Mouse (Mus musculus): ENCODE results near the gene Lgals1. TPM values are rescaled to one million over a fixed set of nuclear protein-coding genes. Genes with fewer than 3 reads are reported as not detected.

Lgals1 gene
- polyA plus RNA-seq, 1 experiment = 42.9 TPM

- Histone ChIP-seq H3K27ac (ENCODE audit: insufficient read depth, low read length) (no peak overlapping the region), H3K4me3 (ENCODE audit: insufficient read depth, low read length) (no peak overlapping the region), H3K4me1 (ENCODE audit: control insufficient read depth, insufficient read depth, low read length) (no peaks in the 10 kb centered on the region)
- TF ChIP-seq CTCF (IDR thresholded peaks at IDR 0.05; ENCODE audit: extremely low read depth, insufficient read depth, low read length) (no peak), POLR2A (IDR thresholded peaks at IDR 0.05; ENCODE audit: extremely low read depth, insufficient read depth, low read length) (no peak)
Observed at GRCm38 (mm10) chr15:78894726-78895125, 31.8 kb upstream of the Lgals1 start.

GRCm38 (mm10) chr15:78895741-78896140 is 30.8 kb upstream of the Lgals1 start:
- Histone ChIP-seq H3K4me3 (ENCODE audit: insufficient read depth, low read length) (no peak overlapping the region), H3K27ac (ENCODE audit: insufficient read depth, low read length) (no peak overlapping the region), H3K4me1 (ENCODE audit: control insufficient read depth, insufficient read depth, low read length) (no peaks in the 10 kb centered on the region)
- no peak for TF ChIP-seq POLR2A (IDR thresholded peaks at IDR 0.05; ENCODE audit: extremely low read depth, insufficient read depth, low read length)
- no peak for TF ChIP-seq CTCF (IDR thresholded peaks at IDR 0.05; ENCODE audit: extremely low read depth, insufficient read depth, low read length)

GRCm38 (mm10) chr15:78896149-78896548 is 30.4 kb upstream of the Lgals1 start:
- TF ChIP-seq CTCF (IDR thresholded peaks at IDR 0.05; ENCODE audit: extremely low read depth, insufficient read depth, low read length) (no peak), POLR2A (IDR thresholded peaks at IDR 0.05; ENCODE audit: extremely low read depth, insufficient read depth, low read length) (no peak)
- no peak overlapping the region for H3K4me3 ChIP-seq (ENCODE audit: insufficient read depth, low read length)
- no peak overlapping the region for H3K27ac ChIP-seq (ENCODE audit: insufficient read depth, low read length)
- no peaks in the 10 kb centered on the region for H3K4me1 ChIP-seq (ENCODE audit: control insufficient read depth, insufficient read depth, low read length)

GRCm38 (mm10) chr15:78897488-78897887 is 29.0 kb upstream of the Lgals1 start:
- no peak for TF ChIP-seq CTCF (IDR thresholded peaks at IDR 0.05; ENCODE audit: extremely low read depth, insufficient read depth, low read length)
- no peak for TF ChIP-seq POLR2A (IDR thresholded peaks at IDR 0.05; ENCODE audit: extremely low read depth, insufficient read depth, low read length)
- Histone ChIP-seq H3K4me1 (ENCODE audit: control insufficient read depth, insufficient read depth, low read length) (no peaks in the 10 kb centered on the region), H3K27ac (ENCODE audit: insufficient read depth, low read length) (no peak overlapping the region), H3K4me3 (ENCODE audit: insufficient read depth, low read length) (no peak overlapping the region)

DNA sequence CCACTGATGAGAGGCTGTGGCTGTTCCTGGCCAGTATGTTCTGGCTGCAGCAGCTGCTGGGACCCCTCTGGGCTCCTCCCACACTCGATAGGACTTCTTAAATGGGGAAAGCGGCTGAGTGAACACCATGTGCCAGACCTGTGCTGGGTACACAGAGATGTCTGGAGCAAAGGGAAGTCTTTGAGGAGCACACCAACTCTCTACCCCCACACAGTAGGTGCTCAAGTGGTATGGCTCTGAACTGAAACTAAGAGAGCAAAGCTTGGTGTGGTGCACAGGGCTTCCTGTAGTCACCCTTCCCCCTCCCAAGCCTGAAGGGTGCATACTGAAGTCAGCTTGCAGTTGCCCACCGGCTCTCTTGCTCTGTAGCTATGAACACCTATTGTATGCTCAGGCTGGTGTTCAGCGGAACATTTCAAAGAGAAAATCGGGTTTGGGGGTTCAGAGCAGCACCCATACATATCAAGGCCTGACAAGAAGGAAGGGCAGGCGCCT is 28.0 kb upstream of the Lgals1 start:
- peaks cover 2% of the 10 kb centered on the region; the same call in 1 of the 2 replicates for H3K4me1 ChIP-seq (ENCODE audit: control insufficient read depth, insufficient read depth, low read length)
- no peak for TF ChIP-seq CTCF (IDR thresholded peaks at IDR 0.05; ENCODE audit: extremely low read depth, insufficient read depth, low read length)
- TF ChIP-seq POLR2A (IDR thresholded peaks at IDR 0.05; ENCODE audit: extremely low read depth, insufficient read depth, low read length) = no peak
- H3K4me3 ChIP-seq (ENCODE audit: insufficient read depth, low read length) = no peak overlapping the region; the same call in 1 of the 2 replicates
- no peak overlapping the region for H3K27ac ChIP-seq (ENCODE audit: insufficient read depth, low read length)

- TF ChIP-seq CTCF (IDR thresholded peaks at IDR 0.05; ENCODE audit: extremely low read depth, insufficient read depth, low read length) = no peak
- no peak for TF ChIP-seq POLR2A (IDR thresholded peaks at IDR 0.05; ENCODE audit: extremely low read depth, insufficient read depth, low read length)
- H3K4me3 ChIP-seq (ENCODE audit: insufficient read depth, low read length) = peak within 1 kb of the TSS; percentile 98
- peak within 1 kb of the TSS; percentile 83 for H3K27ac ChIP-seq (ENCODE audit: insufficient read depth, low read length)
- H3K4me1 ChIP-seq (ENCODE audit: control insufficient read depth, insufficient read depth, low read length) = peaks cover 2% of the 10 kb centered on the region; the same call in 1 of the 2 replicates
Observed at GRCm38 (mm10) chr15:78899409-78899739, 27.2 kb upstream of the Lgals1 start, which contains the start of gene Gm49510. Gene Gm49510, plus strand, starts transcription at chr15:78899667.

DNA sequence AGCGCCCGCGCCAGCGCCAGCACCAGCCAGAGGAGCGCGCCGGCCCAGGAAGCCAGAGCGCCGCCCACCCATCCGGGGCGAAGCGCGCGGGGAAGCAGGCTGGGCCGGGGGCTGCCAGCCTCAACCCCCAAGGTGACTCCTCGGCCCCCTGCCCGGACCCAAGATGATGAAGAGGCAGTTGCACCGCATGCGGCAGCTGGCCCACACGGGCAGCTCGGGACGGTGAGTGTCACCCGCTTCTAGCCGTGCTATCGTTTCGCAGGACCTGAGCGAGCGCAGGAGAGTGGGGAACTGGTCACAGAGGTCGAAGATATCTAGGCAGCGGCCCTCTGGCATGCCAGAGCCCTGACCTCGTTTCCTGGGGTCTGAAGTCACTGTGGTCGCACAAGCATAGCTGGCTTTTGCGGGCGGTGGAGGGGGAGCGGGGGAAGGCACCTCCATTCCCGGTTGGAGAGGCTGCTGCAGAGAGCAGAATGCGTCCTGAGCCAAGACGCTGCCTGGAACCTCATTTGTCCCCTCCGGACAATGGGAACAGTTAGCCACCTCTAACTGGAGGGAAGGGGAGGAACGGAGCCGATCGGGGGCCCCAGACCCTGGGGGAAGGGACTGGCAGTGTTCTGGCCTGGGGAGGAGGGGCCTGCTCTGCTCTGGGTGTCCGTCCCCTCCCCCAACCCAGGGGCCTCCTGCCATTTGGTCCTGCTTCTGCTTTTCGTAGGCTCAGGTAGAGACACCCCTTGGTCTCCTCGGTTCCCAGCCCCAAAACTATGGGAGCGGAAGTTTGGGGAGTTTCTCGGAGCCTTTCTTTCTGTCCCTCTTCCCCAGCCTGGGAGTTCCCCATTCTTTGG is 26.6 kb upstream of the Lgals1 start, which contains the start of gene Sh3bp1:
Gene Sh3bp1 (plus strand): TSS at position 29 of the 845 bp plus-strand sequence.
- Histone ChIP-seq H3K27ac (ENCODE audit: insufficient read depth, low read length) (peak within 1 kb of the TSS; percentile 83), H3K4me3 (ENCODE audit: insufficient read depth, low read length) (peak within 1 kb of the TSS; percentile 98), H3K4me1 (ENCODE audit: control insufficient read depth, insufficient read depth, low read length) (peaks cover 2% of the 10 kb centered on the region; the same call in 1 of the 2 replicates)
- no peak for TF ChIP-seq CTCF (IDR thresholded peaks at IDR 0.05; ENCODE audit: extremely low read depth, insufficient read depth, low read length)
- peak; percentile 42; the same call in 1 of the 2 replicates for TF ChIP-seq POLR2A (IDR thresholded peaks at IDR 0.05; ENCODE audit: extremely low read depth, insufficient read depth, low read length)

- TF ChIP-seq CTCF (IDR thresholded peaks at IDR 0.05; ENCODE audit: extremely low read depth, insufficient read depth, low read length) (no peak), POLR2A (IDR thresholded peaks at IDR 0.05; ENCODE audit: extremely low read depth, insufficient read depth, low read length) (no peak)
- no peak overlapping the region for H3K27ac ChIP-seq (ENCODE audit: insufficient read depth, low read length)
- H3K4me1 ChIP-seq (ENCODE audit: control insufficient read depth, insufficient read depth, low read length) = peaks cover 2% of the 10 kb centered on the region; the same call in 1 of the 2 replicates
- H3K4me3 ChIP-seq (ENCODE audit: insufficient read depth, low read length) = peak overlapping the region; percentile 98
Observed at GRCm38 (mm10) chr15:78900585-78901421, 25.7 kb upstream of the Lgals1 start.

DNA sequence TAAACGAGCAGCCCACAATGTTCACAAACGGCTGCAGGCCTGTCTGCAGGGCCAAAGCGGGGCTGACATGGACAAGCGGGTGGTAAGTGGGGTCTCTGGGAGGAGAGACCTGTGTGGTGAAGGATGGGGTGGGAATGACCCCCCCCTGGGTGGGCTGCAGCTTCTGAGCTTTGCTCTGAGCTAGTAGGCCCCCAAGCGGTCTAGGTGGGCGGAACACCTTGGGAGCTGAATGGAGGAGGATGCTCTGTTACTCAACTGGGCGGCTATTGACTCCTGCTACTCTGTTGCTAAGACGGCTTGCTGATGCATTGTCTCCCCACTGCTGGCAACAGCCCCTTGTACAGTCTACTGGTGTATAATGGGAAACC is 25.1 kb upstream of the Lgals1 start:
- Histone ChIP-seq H3K4me3 (ENCODE audit: insufficient read depth, low read length) (no peak overlapping the region; the same call in 1 of the 2 replicates), H3K27ac (ENCODE audit: insufficient read depth, low read length) (no peak overlapping the region), H3K4me1 (ENCODE audit: control insufficient read depth, insufficient read depth, low read length) (peaks cover 2% of the 10 kb centered on the region; the same call in 1 of the 2 replicates)
- no peak for TF ChIP-seq POLR2A (IDR thresholded peaks at IDR 0.05; ENCODE audit: extremely low read depth, insufficient read depth, low read length)
- TF ChIP-seq CTCF (IDR thresholded peaks at IDR 0.05; ENCODE audit: extremely low read depth, insufficient read depth, low read length) = no peak

Data from cortical plate, adult 2 months (tissue).